Mouse (Mus musculus) layer of hippocampus, adult 11-12 months (tissue): ENCODE measurements at regions not wholly inside any gene's neighbourhood (a gene's known extent, or its start where the extent isn't known, plus 50 kb on each side); places are given as distances from the start of the nearest gene placed in this dataset.

Source experiments
- DNase-seq: peaks from one replicate; pipeline ENCODE4 v3.0.0; 2022; ENCODE audit warnings: low spot score

GRCm38 (mm10) chr15:68363058-68363735, 1862.5 kb upstream of the Lrrc6 start:
- DNase-seq = peak; percentile 99

- DNase-seq = peak; percentile 15
Observed at GRCm38 (mm10) chr15:68362081-68363057, 1861.7 kb upstream of the Lrrc6 start.

GRCm38 (mm10) chr15:68360956-68361908, 1860.5 kb upstream of the Lrrc6 start:
- DNase-seq = no peak

DNA sequence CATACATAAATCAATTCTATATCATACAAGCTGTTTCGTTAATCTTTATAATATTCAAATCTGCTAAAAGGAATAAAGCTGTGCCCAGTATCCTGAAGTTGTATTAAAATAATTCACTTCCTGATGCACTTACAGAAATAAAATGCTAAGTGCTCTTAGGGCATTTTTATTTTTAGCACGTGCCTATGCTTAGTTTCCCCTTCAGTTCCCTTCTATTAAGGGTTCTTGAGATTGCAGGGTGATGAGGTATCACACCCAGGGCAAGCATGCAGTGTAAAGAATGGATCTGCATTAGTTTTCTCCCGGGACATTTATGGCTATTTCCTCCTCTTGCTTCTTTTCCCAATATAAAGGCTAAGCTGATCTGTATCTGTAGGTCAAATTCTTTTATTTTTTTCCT, 1858.8 kb upstream of the Lrrc6 start:
- DNase-seq = no peak

- DNase-seq = no peak
Observed at GRCm38 (mm10) chr15:68355957-68356356, 1855.2 kb upstream of the Lrrc6 start.

DNA sequence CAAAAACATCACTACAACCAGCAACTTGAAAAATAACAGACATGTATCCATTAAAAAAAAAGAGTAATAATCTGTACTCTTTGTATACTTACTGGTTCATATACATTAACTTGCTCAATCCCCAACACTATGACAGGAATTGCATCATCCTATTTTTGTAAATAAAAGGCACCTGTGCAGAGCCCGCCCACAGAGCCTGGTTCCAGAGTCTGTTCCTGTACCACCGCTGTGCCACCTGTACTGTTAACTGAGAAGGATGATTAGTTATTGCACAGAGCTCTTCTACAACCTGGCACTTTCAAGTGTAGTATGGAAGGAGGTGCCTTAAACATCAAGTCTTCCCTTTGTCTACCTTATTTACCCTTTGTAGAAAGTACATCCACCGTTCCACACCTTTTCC, 1843.9 kb upstream of the Lrrc6 start:
- no peak for DNase-seq

DNA sequence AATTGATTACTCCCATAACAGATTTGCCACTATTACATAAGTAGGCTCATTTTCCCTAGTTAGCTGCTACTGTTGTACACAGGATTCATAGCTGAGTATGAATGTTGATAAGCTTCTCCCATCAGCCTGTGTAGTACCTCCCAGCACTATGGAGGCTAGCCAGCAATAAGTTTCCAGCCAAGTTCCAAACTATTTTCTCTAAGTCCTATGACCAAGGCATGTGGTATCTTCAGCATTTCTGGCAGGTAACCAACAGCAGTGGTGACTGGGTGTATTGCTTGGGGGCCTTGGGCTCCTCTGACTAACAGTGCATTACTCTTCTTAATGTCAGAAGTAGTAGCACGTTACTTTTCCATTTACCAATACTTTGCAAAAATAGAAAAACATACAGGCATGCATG, 1841.8 kb upstream of the Lrrc6 start:
- DNase-seq = no peak

GRCm38 (mm10) chr15:68341056-68341455, 1840.3 kb upstream of the Lrrc6 start:
- DNase-seq = no peak

GRCm38 (mm10) chr15:68337264-68337663, 1836.6 kb upstream of the Lrrc6 start:
- DNase-seq = no peak

- DNase-seq = no peak
Observed at GRCm38 (mm10) chr15:68335837-68336236, 1835.1 kb upstream of the Lrrc6 start.

- DNase-seq = no peak
Observed at GRCm38 (mm10) chr15:68316116-68316515, 1815.4 kb upstream of the Lrrc6 start.
